Mouse (Mus musculus) bone marrow, adult 2 months (tissue): ENCODE results near the gene A130010J15Rik. TPM values are rescaled to one million over a fixed set of nuclear protein-coding genes. Genes with fewer than 3 reads are reported as not detected.

Source experiments
- H3K27ac ChIP-seq: fragments of 200-500 bp; 2 replicates; pipeline ENCODE4 v1.5.1; 2012; ENCODE audit warnings: low read depth, mild to moderate bottlenecking, control low read depth, inconsistent platforms, low read length; ENCODE audit not compliant: control insufficient read depth, poor library complexity, insufficient read depth
- H3K4me1 ChIP-seq: fragments of 200-500 bp; 2 replicates; pipeline ENCODE4 v1.6.1; 2011; ENCODE audit warnings: low read length; ENCODE audit not compliant: control insufficient read depth, insufficient read depth
- H3K4me3 ChIP-seq: fragments of 200-500 bp; replicated peaks from 2 replicates; pipeline ENCODE3; 2011; ENCODE audit warnings: mild to moderate bottlenecking, low read depth, low read length, control low read depth; ENCODE audit not compliant: control insufficient read depth
- CTCF ChIP-seq: fragments of 200-500 bp; IDR thresholded peaks from 2 replicates; pipeline ENCODE4 v1.5.1; 2011; ENCODE audit warnings: low read length, control low read depth; ENCODE audit not compliant: control insufficient read depth, insufficient read depth
- POLR2A ChIP-seq: fragments of 200-500 bp; IDR thresholded peaks from 2 replicates; pipeline ENCODE4 v1.6.1; 2011; ENCODE audit warnings: low read depth, mild to moderate bottlenecking, control low read depth, low read length, borderline replicate concordance; ENCODE audit not compliant: control insufficient read depth
- WGBS: fragments of 180-500 bp; shearing (Covaris S2); methylation state at CpG from one replicate; pipeline ENCODE4 v1.1.7; 2018; 5-methylcytosine and 5-hydroxymethylcytosine counted together
- polyA plus RNA-seq: library from polyadenylated mRNA; stranded (reverse); fragments of >200 nt; gene quantifications from 2 replicates; pipeline ENCODE4 v1.2.4, GENCODE M21; 2011; ENCODE audit warnings: low replicate concordance; ENCODE audit not compliant: missing spikeins, insufficient read depth, insufficient read length

Gene A130010J15Rik
- polyA plus RNA-seq, 1 experiment: 2.8 TPM

DNA sequence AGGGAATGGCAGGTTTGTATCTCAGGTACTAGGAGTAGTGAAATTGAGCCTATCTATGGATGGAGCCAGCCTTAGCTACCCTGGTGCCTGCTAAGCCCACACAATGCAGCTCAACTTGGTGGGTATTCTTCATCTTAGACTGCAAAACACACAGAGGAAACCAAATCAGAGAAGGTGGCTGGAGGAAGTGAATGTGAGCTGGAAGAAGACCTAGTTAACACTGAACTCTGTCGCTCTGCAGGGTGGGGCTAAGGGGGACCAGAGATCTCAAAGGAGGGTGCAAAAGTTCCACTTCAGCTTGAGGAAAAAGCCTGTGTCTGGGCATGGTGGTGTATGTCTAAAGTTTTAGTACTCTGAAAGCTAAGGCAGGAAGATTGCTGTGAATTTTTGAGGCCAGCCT lies 8.2 kb upstream of the A130010J15Rik start:
- Histone ChIP-seq H3K4me1 (no peaks in the 10 kb centered on the region), H3K4me3 (no peak overlapping the region), H3K27ac (no peak overlapping the region)
- TF ChIP-seq CTCF (no peak), POLR2A (no peak)
- 24% methylated on average over 1 of the region's 1 CpGs for WGBS

DNA sequence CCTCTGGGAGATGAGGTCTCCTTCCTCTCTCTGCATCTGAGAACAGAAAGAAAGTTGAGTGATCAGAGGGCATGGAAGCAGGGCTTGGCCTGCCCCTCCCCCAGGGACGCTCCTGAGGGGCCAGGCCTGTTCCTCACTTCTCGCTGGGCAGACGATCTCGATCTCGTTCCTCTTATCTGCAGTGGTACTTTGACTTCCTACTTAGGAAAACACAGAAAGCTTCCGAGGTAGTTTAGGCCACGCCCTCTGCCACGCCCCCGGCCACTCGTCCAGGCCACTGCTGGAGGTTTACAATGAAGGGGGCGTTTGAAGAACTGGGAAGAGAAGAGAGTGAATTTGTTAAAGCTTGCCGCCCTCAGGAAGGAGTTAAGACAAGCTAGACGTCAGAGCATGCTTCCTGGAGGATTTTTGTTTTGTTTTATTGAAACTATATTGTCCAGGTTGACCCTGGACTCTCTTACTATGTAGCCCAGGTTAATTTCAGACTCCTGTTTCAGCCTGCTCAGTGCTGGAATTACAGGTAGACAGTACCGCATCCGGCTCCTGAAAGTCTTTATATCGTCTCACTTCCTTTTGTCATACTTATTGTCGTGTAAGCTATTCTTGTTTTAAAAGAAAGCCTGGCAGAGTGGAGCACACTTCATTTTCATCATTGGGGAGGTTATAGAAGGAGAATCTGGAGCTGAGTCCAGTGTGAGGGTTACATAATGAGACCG lies 7.4 kb upstream of the A130010J15Rik start:
- TF ChIP-seq POLR2A (no peak), CTCF (no peak)
- H3K4me3 ChIP-seq: no peak overlapping the region
- WGBS: 19% methylated on average over 18 of the region's 18 CpGs
- H3K4me1 ChIP-seq: no peaks in the 10 kb centered on the region
- peak overlapping the region; percentile 3; the same call in 1 of the 2 replicates for H3K27ac ChIP-seq

DNA sequence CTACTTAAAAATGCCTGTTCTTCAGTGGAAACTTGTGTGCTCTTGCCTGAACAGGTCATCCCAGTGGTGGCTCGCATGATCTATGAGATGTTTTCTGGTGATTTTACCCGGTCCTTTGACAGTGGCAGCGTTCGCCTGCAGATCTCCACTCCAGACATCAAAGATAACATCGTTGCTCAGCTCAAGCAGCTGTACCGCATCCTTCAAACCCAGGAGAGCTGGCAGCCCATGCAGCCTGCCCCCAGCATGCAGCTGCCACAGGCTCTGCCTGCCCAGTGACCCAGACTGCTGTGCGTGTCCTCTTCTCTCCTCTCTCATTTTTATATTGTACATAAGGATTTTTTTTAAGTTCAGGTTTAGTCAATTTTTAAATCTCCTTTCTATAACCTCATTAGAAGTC lies 1.4 kb downstream of the A130010J15Rik start:
- Histone ChIP-seq H3K4me1 (no peaks in the 10 kb centered on the region; the same call in 1 of the 2 replicates), H3K27ac (no peak overlapping the region), H3K4me3 (no peak overlapping the region)
- no peak for TF ChIP-seq CTCF
- TF ChIP-seq POLR2A: no peak
- 87% methylated on average over 7 of the region's 7 CpGs for WGBS

DNA sequence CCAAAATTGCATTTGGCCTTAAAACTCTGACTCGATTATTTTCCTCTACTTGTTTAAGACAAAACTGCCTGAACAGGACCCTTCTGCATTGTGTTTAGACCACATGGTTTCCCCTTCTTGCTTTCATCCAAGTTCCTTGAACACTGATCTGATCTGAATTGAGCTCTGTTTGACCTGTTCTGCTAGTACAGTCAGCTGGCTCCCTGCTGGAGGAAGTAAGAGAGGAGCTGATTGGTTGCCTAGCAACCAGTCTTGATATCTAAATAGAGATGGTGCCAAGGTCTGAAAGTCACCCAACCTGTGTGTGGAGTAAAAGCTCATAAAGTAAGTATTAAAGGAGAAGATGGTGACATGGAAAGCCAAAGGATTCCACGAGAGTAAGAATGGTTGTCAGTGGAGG lies 2.0 kb downstream of the A130010J15Rik start:
- Histone ChIP-seq H3K27ac (no peak overlapping the region), H3K4me1 (no peaks in the 10 kb centered on the region; the same call in 1 of the 2 replicates)
- no peak for TF ChIP-seq POLR2A
- TF ChIP-seq CTCF: no peak

DNA sequence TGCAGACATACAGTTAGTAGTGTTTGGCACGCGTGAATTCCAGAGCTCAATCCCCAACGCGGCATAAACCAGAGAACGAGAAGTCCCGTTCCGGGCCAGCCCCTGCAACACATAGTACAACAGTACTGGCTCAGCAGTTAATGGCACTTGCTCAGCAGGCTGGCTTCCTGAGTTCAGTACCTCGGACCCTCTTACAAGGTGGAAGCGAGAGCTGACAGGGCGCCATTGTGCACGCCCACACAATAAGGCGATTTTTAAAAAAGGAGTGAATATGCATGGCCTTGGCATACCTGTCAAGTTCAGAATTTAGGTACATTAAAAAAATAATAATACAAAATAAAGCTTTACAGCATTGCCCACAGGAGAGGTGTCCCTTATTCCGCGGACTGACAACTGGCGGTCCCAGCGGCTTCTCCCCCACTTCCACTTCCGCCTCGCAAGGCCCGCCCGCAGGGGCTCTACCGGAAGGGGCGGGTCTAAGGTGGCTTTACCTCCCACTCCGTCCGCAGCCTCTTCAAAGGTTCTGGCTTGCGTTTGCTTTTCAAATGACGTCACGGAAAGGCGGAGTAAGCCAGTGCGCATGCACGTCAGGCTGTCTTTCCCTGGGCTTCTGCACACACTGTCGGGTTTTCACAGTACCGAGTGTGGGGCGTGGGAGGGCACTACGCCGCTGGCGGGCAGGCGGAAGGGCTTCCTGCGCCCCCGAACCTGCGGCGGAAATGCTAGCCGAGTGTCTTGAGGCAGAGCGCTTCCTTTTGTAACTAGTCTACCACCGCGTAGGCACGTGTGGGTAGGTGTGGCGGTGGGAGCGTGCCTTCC lies 5.4 kb downstream of the A130010J15Rik start:
- Histone ChIP-seq H3K4me3 (peak overlapping the region; percentile 75), H3K4me1 (no peaks in the 10 kb centered on the region; the same call in 1 of the 2 replicates), H3K27ac (peak overlapping the region; percentile 76)
- WGBS: under 1% methylated on average over 48 of the region's 48 CpGs
- TF ChIP-seq POLR2A (peak; percentile 95), CTCF (no peak)

More for the DNA sequence above, 2.0 kb downstream of the A130010J15Rik start:
- 50% methylated on average over 2 of the region's 2 CpGs for WGBS
- no peak overlapping the region for H3K4me3 ChIP-seq

DNA sequence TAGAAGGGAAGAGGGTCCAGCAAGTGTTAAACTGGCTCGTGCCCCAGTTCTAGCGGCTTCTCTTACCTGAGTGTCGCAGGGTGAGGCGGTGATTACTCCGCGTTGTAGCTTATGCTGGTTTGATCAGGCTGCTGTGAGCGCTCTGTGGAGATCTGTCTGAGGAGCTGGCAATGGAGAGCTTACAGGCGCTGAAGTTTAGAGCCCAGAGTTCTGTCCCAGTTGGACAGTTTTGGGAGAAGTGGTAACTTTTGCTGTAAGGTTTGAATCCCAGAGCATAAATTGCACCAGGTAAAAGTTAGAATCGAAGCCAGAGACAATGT lies 5.9 kb downstream of the A130010J15Rik start:
- 9% methylated on average over 9 of the region's 9 CpGs for WGBS
- Histone ChIP-seq H3K4me3 (peak overlapping the region; percentile 75), H3K4me1 (no peaks in the 10 kb centered on the region; the same call in 1 of the 2 replicates), H3K27ac (peak overlapping the region; percentile 76)
- TF ChIP-seq CTCF (no peak), POLR2A (no peak)

DNA sequence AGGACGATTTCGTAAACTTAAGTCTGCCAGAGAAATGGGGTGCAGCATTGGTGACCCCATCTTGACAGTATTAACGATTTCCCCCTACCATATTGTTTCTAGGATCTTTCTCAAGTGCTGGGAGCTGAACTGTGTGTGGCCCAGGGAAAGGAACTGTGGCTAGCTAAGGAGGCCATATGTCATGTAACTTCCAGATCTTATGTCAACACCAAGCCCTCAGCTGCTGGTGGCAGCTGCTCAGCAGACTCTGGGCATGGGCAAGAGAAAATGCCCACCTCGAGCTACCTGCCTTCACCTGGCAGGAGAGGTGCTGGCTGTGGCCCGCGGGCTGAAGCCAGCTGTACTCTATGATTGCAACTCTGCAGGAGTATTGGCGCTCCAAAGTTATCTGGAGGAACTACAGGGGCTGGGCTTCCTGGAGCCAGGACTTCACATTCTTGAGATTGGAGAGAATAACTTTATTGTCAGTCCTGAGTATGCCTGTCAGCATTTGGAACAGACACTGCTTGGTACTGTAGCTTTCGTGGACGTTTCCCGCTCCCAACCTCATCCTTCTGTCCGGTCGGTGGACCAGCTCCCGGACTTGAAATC lies 6.4 kb downstream of the A130010J15Rik start:
- TF ChIP-seq CTCF (no peak), POLR2A (no peak)
- peak overlapping the region; percentile 11; the same call in 1 of the 2 replicates for H3K27ac ChIP-seq
- H3K4me1 ChIP-seq: no peaks in the 10 kb centered on the region; the same call in 1 of the 2 replicates
- WGBS: 68% methylated on average over 13 of the region's 13 CpGs
- no peak overlapping the region for H3K4me3 ChIP-seq

DNA sequence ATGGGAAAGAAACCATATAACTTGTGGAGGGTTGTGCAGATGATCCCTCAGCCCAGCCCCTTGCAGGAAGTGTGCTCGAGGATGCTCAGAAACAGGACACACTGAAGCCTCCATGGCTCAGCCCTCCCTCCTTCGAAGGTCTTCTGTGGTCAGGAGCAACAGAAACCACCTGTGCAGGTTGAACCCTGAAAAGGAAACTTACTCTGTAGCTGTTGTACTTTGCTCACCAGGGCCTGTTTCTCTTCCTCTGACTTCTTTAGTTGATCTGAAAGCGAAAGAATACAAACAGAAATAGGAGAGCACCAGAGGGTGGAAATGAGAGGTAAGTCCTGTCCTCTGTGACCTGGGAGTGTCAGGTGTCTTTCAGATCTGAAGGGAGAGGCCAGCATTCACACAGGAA lies 13.3 kb downstream of the A130010J15Rik start:
- WGBS: 67% methylated on average over 3 of the region's 3 CpGs
- Histone ChIP-seq H3K4me1 (no peaks in the 10 kb centered on the region), H3K27ac (no peak overlapping the region), H3K4me3 (no peak overlapping the region)
- TF ChIP-seq POLR2A (no peak), CTCF (no peak)
